Mouse (Mus musculus) thymus, postnatal 4 days (tissue): ENCODE results near the gene Pacrg.

ENCODE experiments used
- DNase-seq: peaks from one replicate; pipeline ENCODE4 v3.0.0; 2021

Gene Pacrg

DNA sequence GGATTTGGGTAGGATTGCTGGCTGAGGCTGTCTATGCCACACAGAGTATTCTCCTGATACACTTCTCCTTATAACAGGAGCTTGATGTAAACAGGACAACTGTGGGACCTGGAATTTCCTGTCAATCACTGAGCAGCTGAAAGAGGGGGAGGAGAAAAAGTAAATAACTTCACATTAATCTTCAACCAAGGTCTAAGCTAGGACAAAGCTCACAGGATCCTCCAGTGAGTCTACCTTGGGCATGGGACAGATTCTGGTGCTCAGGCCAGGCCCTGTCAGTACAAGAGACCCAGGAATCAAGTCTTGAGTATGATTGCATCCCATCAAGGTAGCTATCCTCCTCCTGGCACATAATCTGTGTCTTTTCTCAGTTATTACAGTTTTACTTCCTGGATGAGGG lies 102.1 kb downstream of the Pacrg start:
- no peak for DNase-seq

DNA sequence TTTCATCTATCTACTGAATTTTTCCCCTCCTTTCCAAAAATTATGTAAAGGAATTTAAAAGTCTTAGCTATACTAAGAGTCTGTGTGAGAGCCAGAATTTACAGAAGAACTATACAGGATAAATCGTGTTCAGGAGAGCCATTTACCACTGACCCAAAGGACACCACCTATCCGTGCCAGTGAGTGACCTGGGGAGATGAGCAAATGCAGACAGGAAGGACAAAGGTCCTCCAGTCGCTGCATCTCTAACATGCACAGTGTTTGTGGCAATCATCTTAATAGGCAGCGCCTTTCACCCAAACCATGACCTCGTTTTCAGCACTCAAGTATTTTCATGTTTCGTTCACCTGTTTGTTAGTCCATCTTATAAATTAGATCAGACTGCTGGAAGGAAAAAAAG lies 105.4 kb downstream of the Pacrg start:
- no peak for DNase-seq

DNA sequence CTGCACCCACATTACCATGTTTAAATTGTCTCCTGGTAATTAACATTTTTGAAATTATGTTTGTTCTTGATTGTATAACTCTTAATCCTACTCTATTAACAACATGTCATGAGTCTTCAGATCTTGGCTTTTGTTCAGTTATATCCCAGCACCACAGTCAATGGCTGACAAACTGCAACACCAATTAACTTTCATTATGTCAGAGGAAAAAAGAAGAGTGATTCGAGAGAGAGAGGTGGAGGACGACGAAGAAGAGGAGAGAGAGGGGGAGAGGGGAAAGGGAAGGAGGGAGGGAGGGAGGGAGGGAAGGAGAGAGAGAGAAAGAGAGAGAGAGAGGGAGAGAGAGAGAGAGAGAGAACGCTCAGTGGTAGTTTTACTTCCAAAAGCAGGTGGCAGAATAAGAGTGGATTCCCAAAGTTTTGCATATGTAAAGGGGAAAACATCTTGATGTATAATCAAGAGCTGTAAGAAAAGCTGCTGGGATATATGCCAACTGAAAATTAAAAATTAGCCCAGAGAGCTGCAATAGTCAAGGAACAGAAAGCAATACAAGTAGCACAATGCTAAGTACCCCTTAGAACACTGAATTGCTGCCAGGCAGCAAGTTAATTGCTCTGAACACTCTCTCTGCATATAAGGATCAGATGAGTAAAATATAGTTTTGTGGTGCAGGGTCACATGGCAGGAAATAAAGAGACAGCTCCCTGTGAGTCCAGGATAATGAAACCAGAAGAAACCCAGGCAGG lies 107.6 kb downstream of the Pacrg start:
- DNase-seq, result no peak

DNA sequence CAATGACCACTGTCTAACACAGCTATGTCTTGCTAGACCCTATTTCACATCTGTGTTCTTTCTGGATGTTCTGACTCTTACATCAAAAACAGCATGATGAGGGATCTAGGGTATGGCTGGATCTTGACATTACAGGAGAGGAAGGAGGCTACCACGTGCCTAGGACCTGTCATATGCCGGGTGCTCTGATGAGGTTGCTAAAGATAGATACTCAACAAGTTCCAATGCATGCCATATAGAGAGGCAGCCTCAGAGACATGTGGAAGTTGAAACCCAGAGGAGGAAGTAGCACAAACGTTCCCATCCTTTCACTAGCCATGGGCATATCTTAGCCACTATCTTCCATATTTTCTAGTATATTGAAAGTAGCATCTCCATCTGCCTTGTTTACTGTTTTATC lies 115.3 kb downstream of the Pacrg start:
- no peak for DNase-seq

DNA sequence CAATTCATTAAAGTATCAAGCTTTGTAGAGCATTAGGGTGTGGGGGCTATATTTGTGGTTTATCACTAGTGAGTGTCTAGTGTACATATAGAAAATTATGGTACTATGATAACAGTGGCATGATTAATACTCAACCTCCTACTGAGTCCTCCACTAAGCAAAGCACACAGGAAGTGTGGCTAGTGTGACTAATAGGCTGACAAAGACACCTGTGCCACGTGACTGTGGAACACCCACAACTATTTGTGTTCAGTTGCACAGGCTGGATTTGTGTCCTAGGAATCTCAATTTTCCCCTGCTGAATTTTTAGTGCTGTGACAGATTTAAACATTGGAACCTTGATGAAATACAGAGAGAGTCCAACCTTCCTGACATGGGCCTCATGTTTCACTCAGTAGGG lies 118.5 kb downstream of the Pacrg start:
- DNase-seq, result no peak

DNA sequence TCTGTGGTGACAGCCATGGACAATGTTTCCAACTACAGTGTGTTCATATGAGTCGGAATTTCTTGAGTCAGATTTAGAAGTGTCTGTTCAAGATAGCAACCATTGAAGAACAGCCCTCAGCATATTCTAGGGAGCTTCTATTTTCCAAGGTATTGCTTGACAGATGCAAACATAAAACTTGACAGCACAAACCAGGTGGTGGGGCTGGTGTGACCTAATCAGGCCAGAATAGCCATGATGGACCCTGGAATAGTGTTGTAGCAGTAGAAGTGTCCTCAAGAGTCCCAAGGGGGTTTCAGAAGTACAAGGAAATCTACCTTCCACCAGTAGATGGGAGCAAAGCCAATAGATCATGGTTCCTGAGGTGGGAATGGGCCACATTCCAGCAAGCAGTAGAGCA lies 123.0 kb downstream of the Pacrg start:
- no peak for DNase-seq

DNA sequence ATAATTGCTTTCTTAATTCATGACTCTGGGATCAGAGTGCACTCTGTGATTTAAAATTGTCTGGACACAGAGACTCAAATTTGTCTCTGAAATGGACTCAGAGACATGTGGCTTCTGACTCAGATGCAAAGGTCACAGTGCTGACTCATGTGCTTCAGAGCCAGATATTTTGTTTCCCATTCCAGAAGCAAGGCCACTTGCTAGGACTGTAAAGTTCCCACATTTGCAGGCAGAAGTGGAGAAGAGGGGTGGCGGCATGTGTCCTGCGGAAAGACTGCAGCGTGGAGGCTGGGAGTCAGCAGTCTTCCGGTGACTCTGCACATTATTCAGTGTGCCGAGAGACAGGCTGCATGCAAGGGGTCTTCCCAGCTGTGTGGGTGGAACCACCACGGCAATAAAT lies 137.3 kb downstream of the Pacrg start:
- DNase-seq, result no peak

DNA sequence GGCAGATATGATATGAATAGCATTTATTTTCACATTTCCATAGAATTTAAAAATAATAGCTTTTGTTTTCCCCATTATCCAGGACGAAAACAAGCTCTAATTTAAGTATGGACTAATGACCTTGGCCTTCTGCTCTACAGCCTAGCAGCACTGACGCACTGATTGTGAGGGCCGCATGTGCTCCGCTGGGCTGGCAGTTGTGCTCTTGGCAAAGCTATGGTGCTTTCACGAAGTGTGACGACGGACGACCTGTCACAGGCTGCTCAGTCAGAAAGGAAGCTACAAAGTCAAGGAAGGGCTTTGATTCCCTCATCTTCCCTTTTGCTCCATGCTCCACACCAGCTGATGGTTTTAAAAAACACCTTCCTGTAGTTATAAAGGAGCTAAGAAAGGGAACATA lies 142.1 kb downstream of the Pacrg start:
- no peak for DNase-seq

DNA sequence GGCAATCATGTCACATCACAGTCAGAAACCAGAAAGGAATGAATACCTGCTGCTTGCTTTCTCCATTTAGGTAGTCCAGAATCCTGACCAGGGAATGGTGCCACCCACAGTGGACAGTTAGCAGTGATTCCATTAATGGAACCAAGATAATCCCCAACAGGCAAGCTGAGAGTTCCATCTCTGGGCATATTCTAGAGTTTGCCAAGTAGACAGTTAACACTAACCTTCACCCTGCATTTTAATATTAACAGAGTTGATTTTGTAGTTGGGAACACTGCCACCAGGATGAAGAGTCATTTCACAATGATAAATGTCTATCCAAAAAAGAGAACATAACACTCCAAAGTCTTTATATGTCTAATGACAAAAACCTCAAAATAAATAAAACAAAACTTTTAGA lies 144.7 kb downstream of the Pacrg start:
- DNase-seq, result no peak

DNA sequence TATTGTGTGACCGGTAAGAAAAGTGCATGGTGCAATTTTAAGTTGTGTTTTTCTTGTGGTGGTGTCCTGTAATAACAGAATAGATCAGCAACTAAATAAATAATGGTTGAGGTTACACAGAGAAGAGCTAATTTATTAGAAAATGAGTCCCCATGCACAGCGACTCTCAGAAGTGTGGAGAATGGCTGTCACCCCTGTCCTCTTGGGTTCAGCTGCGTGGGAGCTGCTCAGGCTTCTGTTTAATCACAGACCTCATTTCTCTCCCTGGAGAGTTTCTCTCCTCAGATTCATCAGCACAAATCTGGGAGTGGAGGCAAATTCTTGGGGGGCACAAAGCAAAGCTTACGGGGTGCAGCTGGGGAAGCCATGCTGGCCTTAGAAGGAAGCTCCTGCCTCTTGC lies 163.0 kb downstream of the Pacrg start:
- no peak for DNase-seq

DNA sequence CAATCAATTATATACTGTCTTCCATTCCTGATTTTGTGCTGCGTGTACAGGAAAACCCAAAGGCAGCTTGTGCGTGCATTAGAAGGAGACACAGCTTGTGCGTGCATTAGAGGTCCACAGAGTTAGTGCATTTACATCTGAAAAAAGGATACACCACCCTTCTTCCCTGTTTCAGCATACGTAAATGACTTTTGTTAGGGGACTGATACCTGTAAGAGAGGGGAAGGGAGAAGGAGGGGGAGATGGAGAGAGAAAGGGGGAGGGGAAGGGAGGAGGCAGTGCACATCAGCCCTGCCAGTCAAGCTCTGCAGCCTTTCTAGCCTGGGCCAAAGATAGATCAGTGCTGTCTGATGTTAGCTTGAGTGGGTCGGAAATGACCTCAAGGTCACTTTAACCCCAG lies 164.6 kb downstream of the Pacrg start:
- DNase-seq, result no peak

DNA sequence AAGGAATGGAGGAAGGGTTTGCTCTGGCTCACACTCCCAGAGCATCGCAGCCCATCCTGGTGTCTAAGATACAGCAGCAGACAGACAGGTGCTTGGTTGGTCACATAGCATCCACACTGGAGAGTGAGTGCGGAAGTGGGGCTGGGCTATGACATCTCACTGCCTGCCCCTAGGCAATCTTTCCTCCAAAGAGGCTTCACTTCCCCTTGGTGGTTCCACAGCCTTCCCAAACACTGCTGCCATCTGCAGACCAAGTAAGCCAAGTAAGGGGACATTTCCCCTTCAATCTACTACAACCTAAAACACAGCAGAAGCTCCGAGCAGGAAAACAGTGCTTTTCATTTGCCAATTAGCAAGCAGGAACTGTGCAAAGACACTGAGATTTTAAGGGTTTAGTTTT lies 165.1 kb downstream of the Pacrg start:
- DNase-seq, result no peak

DNA sequence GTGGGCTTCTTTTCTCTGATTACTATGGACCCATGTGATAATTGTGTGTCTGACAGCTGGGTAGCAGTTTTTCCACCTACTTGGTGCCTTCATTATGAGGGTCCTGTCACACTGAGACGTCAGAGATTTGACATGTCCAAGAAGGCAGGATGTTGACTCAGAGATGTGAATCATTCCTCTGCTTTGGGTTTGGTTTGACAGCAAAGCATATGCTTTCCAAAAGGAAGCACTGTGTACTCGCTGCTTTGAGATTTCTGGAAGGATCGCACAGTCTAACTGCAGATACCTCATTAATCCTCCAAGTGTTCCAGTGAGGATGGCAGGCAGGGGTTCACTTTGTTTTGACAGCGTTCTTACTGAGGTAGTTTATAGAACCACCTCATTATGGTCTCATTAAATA lies 178.8 kb downstream of the Pacrg start:
- DNase-seq, result no peak

DNA sequence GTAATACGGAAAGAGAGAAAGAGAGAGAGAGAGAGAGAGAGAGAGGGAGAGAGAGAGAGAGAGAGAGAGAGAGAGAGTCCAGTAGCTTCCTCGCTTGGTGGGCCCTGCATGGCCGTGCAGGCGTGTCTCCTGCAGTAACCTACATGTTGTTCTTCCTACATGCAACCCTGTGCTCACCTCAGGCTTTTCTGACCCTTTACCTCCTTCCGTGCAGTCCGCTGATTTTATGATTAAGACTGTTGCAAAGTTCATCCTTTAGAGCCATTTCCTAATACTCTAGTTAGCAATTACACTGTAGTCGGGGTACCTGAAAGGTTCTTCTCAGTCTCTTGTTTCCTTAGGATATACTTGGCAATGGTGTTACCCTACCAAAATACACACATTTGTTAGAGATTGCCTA lies 196.5 kb downstream of the Pacrg start:
- DNase-seq, result no peak

DNA sequence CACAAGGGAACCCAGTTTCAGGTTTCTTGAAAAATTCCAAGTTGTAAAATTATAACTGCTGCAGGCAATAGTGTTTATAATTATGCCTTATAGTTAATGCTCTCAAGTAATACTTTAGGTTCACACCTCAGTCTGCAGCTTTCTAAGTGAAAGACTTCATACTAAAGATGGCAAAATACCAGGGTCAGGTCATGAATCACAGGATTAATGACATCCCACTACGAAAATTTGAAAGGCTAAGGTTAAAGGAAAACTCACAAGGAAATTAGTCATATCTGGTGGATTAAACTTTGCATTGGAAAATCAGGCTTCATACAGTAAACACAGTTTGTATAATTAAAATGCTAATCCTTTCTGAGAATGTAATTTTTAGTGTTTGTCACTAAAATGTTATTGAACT lies 200.3 kb downstream of the Pacrg start:
- no peak for DNase-seq

DNA sequence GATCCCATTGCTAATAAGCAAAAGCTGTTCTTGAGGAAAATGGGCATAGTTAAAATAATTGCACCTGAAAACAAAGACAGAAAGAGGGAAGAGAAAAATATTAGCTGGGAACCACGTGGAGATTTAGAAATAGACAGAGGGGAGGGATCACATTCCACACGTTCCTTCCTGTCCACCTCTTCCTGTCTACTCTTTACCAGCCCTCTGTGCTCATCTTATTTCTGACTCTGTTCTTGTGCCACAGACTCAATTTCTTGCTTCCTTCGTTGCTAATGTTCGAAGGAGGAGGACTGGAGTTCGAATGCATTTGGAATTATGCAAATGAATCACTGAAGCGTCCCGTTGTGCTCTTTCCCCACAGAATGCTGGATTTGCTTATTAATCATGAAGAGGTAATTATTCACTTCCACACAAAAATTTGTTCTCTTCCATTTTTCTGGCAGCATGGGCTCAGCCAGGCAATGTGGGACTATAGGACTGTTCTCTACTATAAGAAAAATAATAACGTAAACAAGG lies 204.1 kb downstream of the Pacrg start:
- DNase-seq, result no peak

DNA sequence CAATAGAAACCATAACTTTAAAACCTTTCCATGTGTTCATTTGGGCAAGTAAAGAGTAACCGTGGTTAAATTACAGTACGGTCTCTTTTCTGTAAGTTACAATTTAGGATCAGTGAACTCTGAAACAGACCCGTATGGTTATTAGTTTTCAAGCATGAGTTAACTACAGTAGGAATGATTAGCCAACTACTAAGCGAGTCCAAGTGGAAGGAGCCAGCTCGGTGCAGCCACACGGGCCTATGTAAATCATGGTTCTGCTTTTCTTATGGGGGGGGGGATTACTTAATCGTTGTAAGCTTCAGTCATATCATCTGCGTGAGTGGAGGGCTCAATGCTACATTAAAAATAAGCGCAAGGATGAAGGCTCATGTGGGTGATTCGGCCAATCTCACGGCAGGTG lies 204.6 kb downstream of the Pacrg start:
- no peak for DNase-seq

DNA sequence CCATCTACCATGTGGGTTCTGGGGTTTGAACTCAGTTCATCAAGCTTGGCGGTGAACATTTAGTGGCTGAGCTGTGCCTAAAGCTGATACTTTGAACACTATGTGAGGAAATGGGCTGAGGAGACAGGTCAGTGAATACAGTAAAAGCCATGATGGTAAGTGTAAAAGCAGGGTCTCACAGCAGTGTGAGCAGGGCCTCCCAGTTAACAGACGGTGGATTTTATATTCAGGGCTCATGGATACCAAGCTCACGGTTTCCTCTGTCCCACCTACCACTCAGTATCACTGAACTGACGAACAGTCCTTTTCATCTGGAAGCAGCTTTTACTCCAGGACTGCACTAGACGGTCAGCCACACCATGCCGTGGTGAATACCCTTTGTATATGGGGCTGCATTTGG lies 205.1 kb downstream of the Pacrg start:
- DNase-seq, result no peak

DNA sequence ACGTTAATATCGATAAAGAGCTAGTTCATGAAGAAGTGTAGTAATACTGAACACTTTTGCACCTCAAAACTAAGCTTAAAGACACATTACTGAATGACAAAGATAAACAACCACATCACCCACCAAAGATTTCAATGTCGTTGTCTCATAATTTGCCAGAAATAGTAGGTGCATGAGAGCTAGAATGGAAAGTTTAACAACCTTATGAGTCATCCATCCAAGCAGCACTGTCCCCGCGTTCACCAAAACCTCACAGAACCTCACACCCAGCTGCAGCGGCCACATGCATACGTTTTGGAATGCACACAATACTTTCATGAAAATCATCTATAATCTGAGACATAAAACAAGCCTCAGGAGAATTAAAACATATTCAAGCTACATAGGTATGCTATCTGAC lies 206.3 kb downstream of the Pacrg start:
- no peak for DNase-seq

DNA sequence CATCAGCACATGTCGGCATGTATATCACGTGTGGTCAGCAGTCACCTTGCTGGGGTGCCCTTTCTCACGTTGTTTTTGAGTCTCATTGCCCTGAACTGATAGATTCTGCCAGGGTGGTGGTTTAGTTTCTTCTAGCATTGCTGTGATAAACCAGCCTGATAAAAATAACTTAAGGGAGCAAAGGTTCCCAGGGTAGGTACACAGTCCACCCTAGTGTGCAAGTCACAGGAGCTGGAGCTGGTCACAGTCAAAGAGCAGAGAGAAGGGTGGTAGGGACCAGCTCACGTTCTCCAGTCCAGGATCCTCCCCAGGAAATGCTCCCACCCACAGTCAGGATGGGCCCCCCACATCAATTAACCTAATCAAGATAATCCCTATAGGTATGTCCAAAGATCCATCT lies 211.9 kb downstream of the Pacrg start:
- no peak for DNase-seq

DNA sequence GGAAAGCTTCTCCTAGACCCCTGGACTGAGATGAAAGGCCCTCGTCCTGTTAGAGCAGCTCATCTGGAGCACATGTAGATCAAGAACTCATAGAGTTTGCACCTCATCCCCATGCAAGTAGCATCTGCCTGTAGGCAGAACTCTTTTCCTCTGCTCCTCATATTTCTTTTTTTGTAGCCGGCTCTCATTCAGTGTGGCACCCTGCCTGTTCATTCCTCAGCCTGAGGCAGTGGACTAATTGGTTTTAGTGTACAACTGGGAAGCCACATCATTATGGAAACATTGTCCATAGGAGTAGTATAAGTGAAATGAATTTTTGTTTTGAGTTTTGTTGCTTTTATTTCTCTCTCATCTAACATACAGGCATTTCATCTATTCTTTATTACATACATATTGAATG lies 212.6 kb downstream of the Pacrg start:
- DNase-seq, result no peak

DNA sequence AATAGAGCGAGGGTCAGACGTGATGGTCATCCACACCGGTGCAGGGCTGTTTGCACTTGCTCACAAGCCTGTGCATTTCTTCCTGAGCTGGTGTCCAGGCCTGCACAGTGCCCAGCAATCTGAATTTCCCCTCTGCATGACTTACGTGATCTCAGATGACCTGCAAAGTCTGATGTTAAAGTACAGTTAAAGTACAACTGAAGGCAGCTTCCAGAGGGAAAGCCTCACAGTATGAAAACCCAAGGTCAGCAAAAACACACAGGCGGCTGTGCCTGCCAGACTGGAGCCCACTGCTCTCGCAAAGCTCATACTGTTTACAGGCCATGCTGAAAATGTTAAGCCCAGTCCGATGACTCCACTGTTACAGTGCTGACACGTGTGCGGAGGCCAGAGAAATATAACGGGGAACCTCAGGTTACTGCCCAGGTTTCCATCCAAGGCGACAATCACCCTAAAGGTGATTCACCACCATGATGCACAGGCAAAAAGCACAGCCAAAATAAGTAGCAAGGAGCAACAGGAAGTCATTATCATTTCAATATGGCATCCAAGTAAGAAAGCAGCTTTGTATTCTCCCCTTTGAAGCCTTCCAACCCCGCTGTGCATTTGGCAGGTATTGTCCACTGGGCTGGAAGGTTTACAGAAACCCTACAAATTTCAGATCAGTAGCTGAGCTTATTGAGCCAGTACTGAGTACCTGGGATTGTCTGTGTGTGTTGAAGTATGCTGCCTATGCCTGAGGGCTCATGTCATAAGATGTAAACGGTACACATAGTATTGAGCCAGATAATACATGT lies 213.6 kb downstream of the Pacrg start:
- DNase-seq, result no peak

DNA sequence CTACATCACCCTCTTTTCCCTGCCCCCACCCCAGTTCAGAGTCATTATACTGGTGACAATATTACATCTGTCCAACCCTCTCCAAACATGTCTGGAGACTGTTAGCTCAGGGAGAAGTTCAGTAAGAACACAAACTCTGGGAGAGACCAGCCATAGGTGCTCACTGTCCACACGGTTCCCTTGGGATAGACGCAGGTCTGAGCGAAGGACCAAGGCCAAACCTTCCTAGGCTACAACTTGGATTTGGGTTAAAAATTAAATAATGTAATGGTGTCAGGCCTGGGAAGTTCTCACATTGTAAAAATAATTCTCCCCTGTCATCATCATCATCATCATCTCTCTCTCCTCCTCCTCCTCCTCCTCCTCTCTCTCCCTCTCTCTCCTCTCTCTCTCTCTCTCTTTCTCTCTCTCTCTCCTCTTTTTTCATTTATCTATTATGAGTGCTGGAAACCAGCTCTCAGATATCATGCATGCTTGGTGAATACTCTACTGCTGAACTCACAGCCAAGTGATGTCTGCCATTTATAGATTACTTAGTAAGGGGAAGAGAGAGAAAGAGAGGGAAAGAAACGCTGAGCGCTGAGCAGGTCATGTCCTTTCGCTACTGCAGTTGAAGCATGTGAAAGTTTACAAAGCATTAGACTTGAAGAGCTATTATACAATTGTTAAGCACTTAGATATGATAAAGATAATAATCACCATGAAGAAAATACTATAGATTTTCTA lies 215.2 kb downstream of the Pacrg start:
- DNase-seq, result no peak

DNA sequence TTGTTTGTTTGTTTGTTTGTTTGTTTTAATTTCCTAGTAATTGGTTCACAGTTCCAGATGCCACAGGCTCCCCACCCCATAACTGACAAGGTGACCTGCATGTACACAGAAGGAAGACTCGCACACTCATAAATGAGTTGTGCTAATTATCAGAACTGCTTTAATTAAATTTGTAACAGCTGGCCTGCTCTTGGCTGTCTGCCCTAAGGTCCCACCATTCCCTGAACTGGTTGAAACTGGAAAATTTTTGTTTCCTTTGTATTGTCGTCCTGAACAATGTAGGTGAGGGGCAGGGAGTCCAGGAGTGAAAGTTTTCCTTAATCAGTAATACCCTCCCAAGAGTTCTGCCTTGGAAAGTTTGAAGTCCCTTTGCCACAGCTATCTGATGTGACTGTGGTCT lies 219.5 kb downstream of the Pacrg start:
- no peak for DNase-seq
